Mouse (Mus musculus) ES-Bruce4 (cell line): ENCODE data around the gene Il34. TPM values are rescaled to one million over a fixed set of nuclear protein-coding genes. Genes with fewer than 3 reads are reported as not detected.

ENCODE experiments used
- H3K27ac ChIP-seq: 2 replicates; pipeline ENCODE4 v1.5.1; 2012; ENCODE audit warnings: low read length, inconsistent platforms; ENCODE audit not compliant: insufficient read depth
- H3K27me3 ChIP-seq: 2 replicates; pipeline ENCODE4 v1.6.1; 2012; ENCODE audit warnings: mild to moderate bottlenecking, low read length, inconsistent platforms; ENCODE audit not compliant: control insufficient read depth, poor library complexity, insufficient read depth, severe bottlenecking
- H3K36me3 ChIP-seq: 2 replicates; pipeline ENCODE4 v1.6.1; 2012; ENCODE audit warnings: inconsistent platforms, mild to moderate bottlenecking, low read length, moderate library complexity; ENCODE audit not compliant: control insufficient read depth, poor library complexity, insufficient read depth, severe bottlenecking
- H3K4me1 ChIP-seq: one replicate; pipeline ENCODE4 v1.8.1; 2011; ENCODE audit warnings: low read length; ENCODE audit not compliant: control insufficient read depth, insufficient read depth
- H3K4me3 ChIP-seq: 2 replicates; pipeline ENCODE4 v1.5.1; 2011; ENCODE audit warnings: low read depth, mild to moderate bottlenecking, low read length
- H3K9ac ChIP-seq: 2 replicates; pipeline ENCODE4 v1.6.1; 2012; ENCODE audit warnings: low read depth, mild to moderate bottlenecking, inconsistent platforms; ENCODE audit not compliant: poor library complexity, severe bottlenecking
- H3K9me3 ChIP-seq: replicated peaks from 2 replicates; pipeline ENCODE4 v1.6.1; 2012; ENCODE audit warnings: mild to moderate bottlenecking, low read length, inconsistent platforms; ENCODE audit not compliant: control insufficient read depth, poor library complexity, insufficient read depth, severe bottlenecking
- CTCF ChIP-seq: IDR thresholded peaks from one replicate; pipeline ENCODE4 v1.8.1; 2011; ENCODE audit warnings: low read depth, low read length
- EP300 ChIP-seq: IDR thresholded peaks from 2 replicates; pipeline ENCODE4 v1.6.1; 2011; ENCODE audit warnings: low read depth, low read length; ENCODE audit not compliant: insufficient read depth
- POLR2A ChIP-seq: IDR thresholded peaks from one replicate; pipeline ENCODE4 v1.8.1; 2011; ENCODE audit warnings: low read length; ENCODE audit not compliant: insufficient read depth
- polyA plus RNA-seq: library from polyadenylated mRNA; stranded (reverse); fragments of >200 nt; gene quantifications from 2 replicates; pipeline ENCODE4 v1.2.4, GENCODE M21; 2011; ENCODE audit warnings: low read depth; ENCODE audit not compliant: missing spikeins, insufficient read depth, insufficient read length

Gene Il34
- polyA plus RNA-seq, 1 experiment: 0.34 TPM

GRCm38 (mm10) chr8:110721606-110722413, 83.9 kb downstream of the Il34 start:
- H3K36me3 ChIP-seq: no peaks in the 10 kb centered on the region
- no peak for TF ChIP-seq CTCF
- no peak for TF ChIP-seq EP300
- no peak for TF ChIP-seq POLR2A
- H3K9me3 ChIP-seq: no peaks in the 10 kb centered on the region
- H3K27ac ChIP-seq: no peak overlapping the region
- no peaks in the 10 kb centered on the region for H3K4me1 ChIP-seq
- peak overlapping the region; percentile 89 for H3K4me3 ChIP-seq
- no peaks in the 10 kb centered on the region for H3K27me3 ChIP-seq
- H3K9ac ChIP-seq: peak overlapping the region; percentile 92

GRCm38 (mm10) chr8:110720685-110721598, 84.8 kb downstream of the Il34 start, which contains the start of gene Mtss1l:
TSS of gene Mtss1l (plus strand) at chr8:110721476.
- peak within 1 kb of the TSS; percentile 89 for H3K4me3 ChIP-seq
- 0 out of 2 replicates have a peak, but pooled peaks have one; percentile 8 for TF ChIP-seq EP300
- no peak for TF ChIP-seq POLR2A
- no peak for TF ChIP-seq CTCF

GRCm38 (mm10) chr8:110719898-110720653, 85.6 kb downstream of the Il34 start:
- no peaks in the 10 kb centered on the region for H3K9me3 ChIP-seq
- H3K4me1 ChIP-seq: no peaks in the 10 kb centered on the region
- no peaks in the 10 kb centered on the region for H3K27me3 ChIP-seq
- H3K4me3 ChIP-seq: no peak overlapping the region
- H3K36me3 ChIP-seq: 0 out of 2 replicates have a peak, but pooled peaks cover 3% of the 10 kb centered on the region
- no peak overlapping the region for H3K27ac ChIP-seq
- no peak for TF ChIP-seq EP300
- TF ChIP-seq CTCF: no peak
- TF ChIP-seq POLR2A: no peak
- H3K9ac ChIP-seq: no peak overlapping the region

More at GRCm38 (mm10) chr8:110720685-110721598, 84.8 kb downstream of the Il34 start, which contains the start of gene Mtss1l:
- no peaks in the 10 kb centered on the region for H3K4me1 ChIP-seq
- H3K36me3 ChIP-seq: 0 out of 2 replicates have a peak, but pooled peaks cover 1% of the 10 kb centered on the region
- H3K9ac ChIP-seq: peak within 1 kb of the TSS; percentile 92
- H3K27me3 ChIP-seq: no peaks in the 10 kb centered on the region
- no peaks in the 10 kb centered on the region for H3K9me3 ChIP-seq
- H3K27ac ChIP-seq: no peak within 1 kb of the TSS

DNA sequence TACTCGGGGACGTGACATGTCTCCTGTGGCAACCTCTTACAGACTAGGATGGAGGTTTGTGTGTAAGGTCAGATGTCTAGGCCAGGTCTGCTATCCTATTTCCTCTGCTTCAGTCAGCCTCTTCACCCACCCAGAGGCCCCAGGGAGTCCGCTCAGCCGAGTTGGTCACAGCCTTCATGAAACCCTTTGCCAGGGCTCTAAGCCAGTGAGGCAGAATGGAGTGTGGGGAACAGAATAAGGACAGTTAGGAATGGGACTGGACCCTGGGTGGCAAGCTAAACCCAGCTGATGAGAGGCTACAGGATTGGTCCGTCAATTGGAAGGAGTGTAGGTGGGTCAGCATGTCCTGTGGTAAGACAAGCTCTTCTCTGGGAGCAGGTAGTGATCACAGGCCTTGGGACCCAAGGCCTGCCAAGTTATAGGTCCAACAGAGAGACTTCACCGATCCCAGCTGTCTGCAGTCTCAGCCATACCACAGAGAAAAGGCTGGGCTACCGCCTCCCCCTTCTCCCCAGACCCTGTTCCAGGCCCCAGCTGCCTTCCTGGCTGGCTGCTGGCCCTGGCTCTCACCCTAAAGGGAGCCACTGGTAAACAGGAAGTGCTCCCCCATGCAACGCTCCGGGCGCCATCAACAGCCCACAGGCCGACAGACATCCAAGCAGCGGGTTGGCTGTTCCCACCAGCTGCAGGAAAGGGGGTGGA, 86.6 kb downstream of the Il34 start:
- TF ChIP-seq CTCF (no peak), EP300 (no peak), POLR2A (no peak)
- no peak overlapping the region for H3K27ac ChIP-seq
- H3K9me3 ChIP-seq: no peaks in the 10 kb centered on the region
- H3K36me3 ChIP-seq: 0 out of 2 replicates have a peak, but pooled peaks cover 3% of the 10 kb centered on the region
- no peak overlapping the region for H3K9ac ChIP-seq
- no peak overlapping the region for H3K4me3 ChIP-seq
- no peaks in the 10 kb centered on the region for H3K4me1 ChIP-seq
- no peaks in the 10 kb centered on the region for H3K27me3 ChIP-seq

DNA sequence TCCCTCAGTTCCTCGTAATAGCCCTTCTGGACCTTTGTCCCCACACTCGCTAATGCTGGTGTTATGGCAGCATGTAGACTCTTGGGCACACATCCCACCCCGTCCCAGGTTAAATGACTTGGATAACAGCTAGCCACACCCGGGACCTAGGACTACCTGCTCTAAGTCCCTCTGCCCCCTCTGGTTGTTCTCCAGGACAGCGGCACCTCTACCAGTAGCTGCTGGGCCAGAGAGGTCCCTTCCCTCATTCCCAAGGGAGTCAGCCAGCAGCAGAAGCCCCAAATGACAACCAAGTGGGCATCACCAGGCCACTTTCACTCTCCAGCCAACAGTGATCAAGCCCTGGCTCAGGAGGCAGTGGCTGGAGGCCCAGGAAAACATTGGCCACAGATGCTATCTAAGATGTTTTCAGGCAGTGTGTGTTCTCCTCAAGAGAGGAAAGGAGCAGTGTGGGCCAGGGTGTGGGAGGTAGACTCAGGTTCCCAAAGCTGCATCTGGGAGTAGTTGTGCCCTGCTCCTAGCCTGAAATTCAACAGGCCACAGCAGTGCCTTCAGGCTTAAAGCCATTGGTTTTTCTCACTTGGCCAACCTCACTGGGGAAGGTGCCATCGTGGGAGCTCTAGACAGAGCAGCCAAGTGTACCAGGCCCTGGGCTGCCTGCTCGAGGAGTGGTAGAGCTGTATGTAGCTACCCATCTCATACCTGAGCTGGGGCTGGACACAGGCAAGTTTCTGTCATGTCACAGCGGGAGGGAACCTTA, 87.3 kb downstream of the Il34 start:
- Histone ChIP-seq H3K27me3 (no peaks in the 10 kb centered on the region), H3K4me1 (no peaks in the 10 kb centered on the region), H3K9ac (no peak overlapping the region), H3K27ac (no peak overlapping the region), H3K9me3 (no peaks in the 10 kb centered on the region), H3K36me3 (peaks cover 9% of the 10 kb centered on the region), H3K4me3 (no peak overlapping the region)
- no peak for TF ChIP-seq EP300
- TF ChIP-seq CTCF: no peak
- TF ChIP-seq POLR2A: no peak
